Mouse (Mus musculus) large intestine, adult 2 months (tissue): ENCODE measurements around the gene Vasp. TPM values are rescaled to one million over a fixed set of nuclear protein-coding genes. Genes with fewer than 3 reads are reported as not detected.

Experiments
- DNase-seq: peaks from one replicate; pipeline ENCODE4 v3.0.0-alpha.2; 2012; ENCODE audit warnings: low read depth, low spot score
- WGBS: fragments of 180-500 bp; shearing (Covaris S2); methylation state at CpG from one replicate; pipeline ENCODE4 v1.1.7; 2018; 5-methylcytosine and 5-hydroxymethylcytosine counted together
- polyA plus RNA-seq: library from polyadenylated mRNA; depleted of rRNA; stranded (reverse); fragments of >200 nt; gene quantifications from 2 replicates; pipeline ENCODE4 v1.2.3, GENCODE M21; 2012; rRNA removed

The Vasp gene
- polyA plus RNA-seq, 1 experiment: 241 TPM

- no peak for DNase-seq
- 27% methylated on average over 2 of the region's 3 CpGs for whole genome bisulfite sequencing
Measured at GRCm38 (mm10) chr7:19217944-19218343, 53.7 kb downstream of the Vasp start.

- WGBS: 61% methylated on average over 5 of the region's 5 CpGs
- no peak for DNase-seq
Measured at GRCm38 (mm10) chr7:19217492-19217891, 54.1 kb downstream of the Vasp start.

GRCm38 (mm10) chr7:19214940-19215339 is 56.7 kb downstream of the Vasp start:
- 54% methylated on average over 9 of the region's 9 CpGs for WGBS
- no peak for DNase-seq

DNA sequence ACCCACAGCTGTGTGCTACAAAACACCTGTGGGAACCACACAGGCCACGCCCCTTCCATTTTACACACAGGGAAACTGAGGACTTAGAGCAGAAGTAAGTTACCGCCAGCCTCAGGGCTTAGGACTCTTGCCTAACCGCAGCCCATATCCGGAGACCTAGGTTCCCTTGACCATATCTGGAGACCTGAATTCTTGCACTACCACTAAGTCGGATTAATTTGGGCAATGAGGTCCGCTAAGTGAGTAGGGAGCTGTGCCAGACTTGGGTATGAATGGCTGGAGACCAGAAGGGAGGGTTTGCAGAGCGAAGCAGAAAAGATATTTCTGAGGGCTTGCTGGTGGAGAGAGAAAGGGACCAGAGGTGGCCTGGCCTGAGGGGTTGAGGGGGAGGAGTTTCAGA is 57.2 kb downstream of the Vasp start:
- 55% methylated on average over 7 of the region's 7 CpGs for WGBS
- no peak for DNase-seq

DNA sequence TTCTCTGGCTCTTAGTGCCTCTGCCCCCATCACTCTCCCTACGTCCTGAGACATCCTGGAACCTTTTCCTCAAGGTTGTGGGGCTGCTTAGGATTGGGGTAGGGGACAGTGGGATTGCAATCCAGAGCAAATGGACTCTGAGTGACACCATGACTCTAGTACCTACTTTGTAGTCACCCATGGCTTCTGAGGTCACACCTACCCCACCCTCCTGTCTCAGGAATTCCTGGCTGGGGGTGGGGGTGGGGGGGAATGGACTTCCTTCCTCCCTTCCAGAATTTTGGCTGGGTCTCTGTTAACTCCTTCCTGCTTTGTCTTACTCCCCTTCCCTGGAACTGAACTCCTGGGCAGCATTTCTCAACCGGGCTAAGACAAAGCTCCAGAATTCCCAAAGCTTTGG is 58.2 kb downstream of the Vasp start:
- DNase-seq: no peak
- 72% methylated on average over 2 of the region's 2 CpGs for WGBS

DNA sequence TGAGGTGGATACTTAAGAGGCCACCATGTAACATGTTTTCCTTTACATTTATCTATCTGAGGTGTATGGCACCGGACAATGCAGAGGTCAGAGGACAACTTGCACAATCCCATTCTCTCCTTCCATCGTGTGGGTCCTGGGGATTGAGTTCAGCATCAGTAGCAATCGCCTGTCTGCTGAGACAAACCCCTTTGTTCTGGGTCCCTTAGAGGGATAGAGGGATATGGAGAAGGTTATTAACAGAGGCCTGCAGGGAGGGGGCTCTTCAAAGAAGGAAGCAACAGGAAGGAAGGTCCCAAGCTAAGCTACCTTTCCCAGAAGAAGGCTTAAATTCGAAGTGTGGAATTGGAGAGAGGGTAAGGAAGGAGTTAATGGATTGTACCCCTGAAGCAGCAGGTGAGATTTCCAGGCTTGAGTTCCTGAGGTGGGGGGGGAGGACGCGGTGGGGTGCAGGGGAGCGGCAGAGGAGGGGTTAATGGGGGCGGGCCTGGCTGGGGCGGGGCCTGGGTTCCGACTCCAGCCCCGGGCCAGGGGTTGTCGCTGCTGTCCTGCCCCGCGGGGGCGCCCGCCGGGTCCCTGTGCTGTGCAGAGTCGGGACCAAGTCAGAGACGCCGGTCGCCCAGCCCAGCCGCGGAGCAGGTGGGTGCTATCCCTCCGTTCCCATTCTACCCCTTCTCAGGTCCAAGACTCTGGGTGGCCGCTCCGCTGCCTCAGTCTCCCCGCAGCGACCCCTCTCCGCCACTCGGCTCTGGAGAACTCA is 59.4 kb downstream of the Vasp start, which contains the start of gene Gpr4:
TSS of gene Gpr4 (plus strand) at position 543 of the 760 bp plus-strand sequence.
- 5% methylated on average over 29 of the region's 30 CpGs for WGBS
- DNase-seq: no peak

DNA sequence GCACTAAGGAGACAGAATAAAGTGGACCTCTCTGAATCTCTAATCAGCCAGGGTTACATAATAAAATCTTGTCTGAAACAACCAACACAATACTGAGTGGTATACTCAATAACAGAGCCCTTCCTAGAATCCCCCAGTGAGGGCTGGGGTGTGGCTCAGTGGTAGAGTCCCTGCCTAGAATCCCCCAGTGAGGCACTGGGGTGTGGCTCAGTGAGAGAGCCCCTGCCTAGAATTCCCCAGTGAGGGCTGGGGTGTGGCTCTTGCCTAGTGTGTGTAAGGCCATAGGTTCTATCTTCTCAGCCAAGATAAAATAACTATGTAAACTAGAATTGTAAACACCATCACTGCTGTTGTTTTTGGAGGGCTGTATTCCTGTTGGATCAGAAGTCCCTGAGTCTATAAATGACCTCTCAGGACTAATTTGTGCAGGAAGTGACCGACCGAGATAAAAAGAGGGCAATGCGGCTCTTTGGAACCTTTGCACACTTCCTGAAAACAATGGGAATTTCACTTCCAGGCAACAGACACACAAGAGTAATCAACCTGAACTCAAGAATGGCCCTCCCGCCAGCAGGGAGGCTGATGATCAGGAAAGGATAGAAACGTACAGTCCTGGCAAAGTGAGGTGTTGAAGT is 60.5 kb downstream of the Vasp start:
- DNase-seq: no peak
- 30% methylated on average over 5 of the region's 5 CpGs for WGBS

GRCm38 (mm10) chr7:19210010-19210409 is 61.6 kb downstream of the Vasp start:
- DNase-seq: no peak
- WGBS: 93% methylated on average over 5 of the region's 5 CpGs

- 71% methylated on average over 4 of the region's 4 CpGs for WGBS
- DNase-seq: no peak
Measured at GRCm38 (mm10) chr7:19209494-19209893, 62.1 kb downstream of the Vasp start.

DNA sequence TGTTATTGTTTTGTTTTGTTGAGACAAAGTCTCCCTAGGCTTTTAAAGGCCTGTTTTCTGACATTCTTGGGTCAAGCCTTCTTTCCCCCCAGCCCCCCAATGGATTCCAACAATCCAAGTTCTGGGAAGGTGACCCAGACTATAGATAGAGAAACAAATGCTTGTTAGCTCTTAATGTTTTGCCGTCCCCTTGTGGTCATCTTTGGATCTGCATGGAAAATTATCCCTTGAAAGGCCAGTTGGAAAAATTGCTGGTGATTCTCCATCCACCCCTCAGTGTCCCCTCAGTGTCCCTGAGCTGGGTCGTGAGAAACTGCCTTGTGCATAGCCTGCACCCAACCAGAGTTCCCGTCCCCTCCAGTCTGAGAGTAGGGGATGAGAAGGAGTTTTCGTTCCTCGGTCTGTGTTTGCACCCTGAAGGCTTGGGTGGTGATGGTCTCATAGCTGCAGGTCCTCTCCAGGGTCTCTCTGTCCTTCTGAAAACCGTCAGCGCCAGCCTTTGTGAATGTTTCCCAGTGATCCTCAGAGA is 62.6 kb downstream of the Vasp start:
- DNase-seq: no peak
- 56% methylated on average over 7 of the region's 7 CpGs for whole genome bisulfite sequencing

GRCm38 (mm10) chr7:19208201-19208910 is 63.3 kb downstream of the Vasp start:
- no peak for DNase-seq
- WGBS: 77% methylated on average over 13 of the region's 13 CpGs

Other genes starting within 250 kb of the Vasp start
- gene Foxa3, start 248.3 kb downstream of the Vasp start, polyA plus RNA-seq: 24.9 and 28.3 TPM in 2 replicates
- 54.8 and 68.3 TPM in 2 replicates for gene Sympk, start 247.4 kb downstream of the Vasp start, polyA plus RNA-seq
- gene Rsph6a, start 217.1 kb downstream of the Vasp start, polyA plus RNA-seq: 0.11 TPM in 1 of 2 replicates, not detected in the other
- 15.3 and 15.6 TPM in 2 replicates for gene Dmwd, start 195.6 kb downstream of the Vasp start, polyA plus RNA-seq
- 308 and 400 TPM in 2 replicates for gene Dmpk, start 188.0 kb downstream of the Vasp start, polyA plus RNA-seq
- gene Six5, start 177.2 kb downstream of the Vasp start, polyA plus RNA-seq: 14.5 and 17.2 TPM in 2 replicates
- gene Gm4969, start 153.4 kb downstream of the Vasp start, polyA plus RNA-seq: 0.03 TPM in 1 of 2 replicates, not detected in the other
- 9.8 and 10.1 TPM in 2 replicates for gene Fbxo46, start 152.0 kb downstream of the Vasp start, polyA plus RNA-seq
- 7.7 and 9.8 TPM in 2 replicates for gene Qpctl, start 122.5 kb downstream of the Vasp start, polyA plus RNA-seq
- 47.1 and 49.1 TPM in 2 replicates for gene Snrpd2, start 122.1 kb downstream of the Vasp start, polyA plus RNA-seq
- 0.67 and 0.68 TPM in 2 replicates for gene Gipr, start 105.7 kb downstream of the Vasp start, polyA plus RNA-seq
- 16.7 and 19.6 TPM in 2 replicates for gene Eml2, start 95.4 kb downstream of the Vasp start, polyA plus RNA-seq
- gene Gpr4, start 59.3 kb downstream of the Vasp start, polyA plus RNA-seq: 3.2 TPM in 2 replicates
- gene Opa3, start 43.5 kb downstream of the Vasp start, polyA plus RNA-seq: 33.6 and 36.3 TPM in 2 replicates
- gene Ppm1n, start 8.2 kb upstream of the Vasp start, polyA plus RNA-seq: 0.33 and 1.3 TPM in 2 replicates
- gene Rtn2, start 10.8 kb upstream of the Vasp start, polyA plus RNA-seq: 12.7 and 18.9 TPM in 2 replicates
- 1.4 and 6.2 TPM in 2 replicates for gene Fosb, start 38.2 kb upstream of the Vasp start, polyA plus RNA-seq
- gene Ercc1, start 73.0 kb upstream of the Vasp start, polyA plus RNA-seq: 26.9 and 31.2 TPM in 2 replicates
- 3.2 and 4.1 TPM in 2 replicates for gene Cd3eap, start 87.7 kb upstream of the Vasp start, polyA plus RNA-seq
- 4.8 and 5.7 TPM in 2 replicates for gene Ppp1r13l, start 87.9 kb upstream of the Vasp start, polyA plus RNA-seq
- 28.7 and 36.5 TPM in 2 replicates for gene Ercc2, start 110.2 kb upstream of the Vasp start, polyA plus RNA-seq
- 1.2 and 2.0 TPM in 2 replicates for gene Klc3, start 132.3 kb upstream of the Vasp start, polyA plus RNA-seq
- 56.4 and 81.7 TPM in 2 replicates for gene Ckm, start 133.0 kb upstream of the Vasp start, polyA plus RNA-seq
- gene Mark4, start 187.0 kb upstream of the Vasp start, polyA plus RNA-seq: 7.1 and 10.7 TPM in 2 replicates
- gene Exoc3l2, start 191.5 kb upstream of the Vasp start, polyA plus RNA-seq: 6.0 and 6.6 TPM in 2 replicates
- 8.3 and 11.1 TPM in 2 replicates for gene Bloc1s3, start 236.6 kb upstream of the Vasp start, polyA plus RNA-seq
- gene Trappc6a, start 236.6 kb upstream of the Vasp start, polyA plus RNA-seq: 106 and 108 TPM in 2 replicates
- gene Nkpd1, start 246.0 kb upstream of the Vasp start, polyA plus RNA-seq: 0.19 and 0.21 TPM in 2 replicates